Mouse (Mus musculus) hematopoietic stem cell, adult 5-6 weeks (primary cell): ENCODE results near the gene Tuba3a. TPM values are rescaled to one million over a fixed set of nuclear protein-coding genes. Genes with fewer than 3 reads are reported as not detected.
"Not testable (repeated sequence)": the region's sequence is repeated elsewhere in the genome, so short reads cannot be mapped to it uniquely, and the experiment has no call there.

Experiments
- ATAC-seq, 2 experiments: fragments of 125-278 bp in 1 of 2; replicated peaks in 1 of 2; 2 replicates each; pipeline ENCODE4 v1.8.0; 2016 to 2017; ENCODE audit warnings: inconsistent platforms in 2 of 2, mild to moderate bottlenecking in 2 of 2, moderate number of reproducible peaks in 2 of 2, low read depth in 1 of 2, moderate TSS enrichment in 1 of 2; ENCODE audit not compliant: low FRiP score in 2 of 2, poor library complexity in 2 of 2, severe bottlenecking in 2 of 2, insufficient read depth in 1 of 2, low TSS enrichment in 1 of 2
- total RNA-seq: library from RNA; stranded (forward); fragments of 172-1452, 232-1000 nt; gene quantifications from 2 replicates; pipeline ENCODE4 v1.2.3, GENCODE M21; 2017

Gene Tuba3a
- total RNA-seq, 1 experiment from 2014 or later, result not detected

- no peak for ATAC-seq
These were observed 26.9 kb upstream of the Tuba3a start for GRCm38 (mm10) chr6:125312581-125313355.

- no peak for ATAC-seq
These were observed 26.3 kb upstream of the Tuba3a start for GRCm38 (mm10) chr6:125312171-125312570.

GRCm38 (mm10) chr6:125309406-125309805 lies 23.6 kb upstream of the Tuba3a start:
- ATAC-seq, result no peak

- no peak for ATAC-seq
These were observed 23.1 kb upstream of the Tuba3a start for GRCm38 (mm10) chr6:125308921-125309320.

GRCm38 (mm10) chr6:125307091-125307490 lies 21.2 kb upstream of the Tuba3a start:
- ATAC-seq, result no peak

GRCm38 (mm10) chr6:125305465-125305864 lies 19.6 kb upstream of the Tuba3a start:
- no peak for ATAC-seq

- not testable (repeated sequence) for ATAC-seq
These were observed 18.6 kb upstream of the Tuba3a start for GRCm38 (mm10) chr6:125304408-125304807.

GRCm38 (mm10) chr6:125303242-125303641 lies 17.4 kb upstream of the Tuba3a start:
- no peak for ATAC-seq

- no peak for ATAC-seq
These were observed 16.6 kb upstream of the Tuba3a start for GRCm38 (mm10) chr6:125302231-125302982.

GRCm38 (mm10) chr6:125300982-125301381 lies 15.1 kb upstream of the Tuba3a start:
- no peak for ATAC-seq

GRCm38 (mm10) chr6:125297149-125297820 lies 11.4 kb upstream of the Tuba3a start:
- no peak for ATAC-seq

- no peak for ATAC-seq
These were observed 8.2 kb upstream of the Tuba3a start for GRCm38 (mm10) chr6:125294049-125294448.

GRCm38 (mm10) chr6:125292256-125292655 lies 6.4 kb upstream of the Tuba3a start:
- no peak for ATAC-seq

GRCm38 (mm10) chr6:125291329-125291728 lies 5.5 kb upstream of the Tuba3a start:
- no peak for ATAC-seq

- ATAC-seq, result no peak
These were observed 2.9 kb upstream of the Tuba3a start for GRCm38 (mm10) chr6:125288730-125289129.

GRCm38 (mm10) chr6:125286944-125287343 lies 1.1 kb upstream of the Tuba3a start:
- no peak for ATAC-seq

GRCm38 (mm10) chr6:125284751-125285150 lies 1.1 kb downstream of the Tuba3a start:
- ATAC-seq, result no peak

GRCm38 (mm10) chr6:125284250-125284649 lies 1.6 kb downstream of the Tuba3a start:
- no peak for ATAC-seq
